ENCODE assay signal across 9 mouse cellular contexts in genomic region chr17:68273954-68274353, GRCm38 (mm10). TPM values are rescaled to one million over a fixed set of nuclear protein-coding genes. Genes with fewer than 3 reads are reported as not detected.
DNase-seq lines count a peak whose midpoint lies in the region; ATAC-seq and TF ChIP-seq lines count a peak whose summit lies in the region.
"Had no signal": no experiment of that assay in that cellular context is flagged by ENCODE, and none has a peak within 500 bp of the region (broad histone marks: within the 10 kb centered on the region; RNA-seq: fewer than 3 reads in every experiment).

No protein-coding gene starts in this region.

- no peak overlapping the region for H3K27ac ChIP-seq in kidney, embryonic 16.5 days (ENCODE audit: low read length)
- H3K27ac ChIP-seq in forebrain, embryonic 10.5 days = peak overlapping the region; percentile 62
- H3K27ac ChIP-seq in intestine, postnatal 0 days (ENCODE audit: low read depth, low read length) = no peak overlapping the region
- H3K27ac ChIP-seq in neural tube, embryonic 12.5 days = no peak overlapping the region

- TF ChIP-seq CTCF in intestine, postnatal 0 days (IDR thresholded peaks at IDR 0.05; ENCODE audit: low read depth) = no peak

- ATAC-seq in kidney, embryonic 16.5 days (ENCODE audit: low FRiP score, low TSS enrichment) = peak; percentile 72
- 0 out of 2 replicates have a peak, but pooled peaks have one; percentile 6 for ATAC-seq in intestine, postnatal 0 days
- ATAC-seq in neural tube, embryonic 12.5 days (ENCODE audit: low FRiP score, low read depth) = peak; percentile 71
- no peak for ATAC-seq in inflammation-experienced regulatory T-cells, adult 6 months

- WGBS in kidney, embryonic 16.5 days = 13% methylated on average over 14 of the region's 14 CpGs
- 20% methylated on average over 14 of the region's 14 CpGs for WGBS in forebrain, embryonic 10.5 days
- WGBS in intestine, postnatal 0 days = 17% methylated on average over 14 of the region's 14 CpGs
- WGBS in neural tube, embryonic 12.5 days = 15% methylated on average over 14 of the region's 14 CpGs

- H3K27me3 ChIP-seq in kidney, embryonic 16.5 days (ENCODE audit: insufficient read depth, low read length) = peaks cover 19% of the 10 kb centered on the region
- peaks cover 45% of the 10 kb centered on the region for H3K27me3 ChIP-seq in forebrain, embryonic 10.5 days (ENCODE audit: poor library complexity, severe bottlenecking)
- H3K27me3 ChIP-seq in intestine, postnatal 0 days (replicated peaks; ENCODE audit: control insufficient read depth, insufficient read depth, low read length) = peaks cover 7% of the 10 kb centered on the region; the same call in 1 of the 2 replicates
- peaks cover 10% of the 10 kb centered on the region; the same call in 1 of the 2 replicates for H3K27me3 ChIP-seq in neural tube, embryonic 12.5 days (replicated peaks)

- DNase-seq in kidney, adult 9 months = no peak
- no peak for DNase-seq in forebrain, embryonic 10.5 days (ENCODE audit: extremely low spot score, low spot score)
- no peak for DNase-seq in testis, postnatal 14 days (ENCODE audit: low spot score)
- DNase-seq in Muller cell, postnatal 12 days (ENCODE audit: inconsistent ontology term) = no peak
- DNase-seq: lung, adult 18-20 months had no signal

- peak overlapping the region; percentile 48 for H3K9ac ChIP-seq in kidney, embryonic 16.5 days (replicated peaks; ENCODE audit: low read length)
- no peak overlapping the region for H3K9ac ChIP-seq in intestine, postnatal 0 days (ENCODE audit: low read depth, low read length)
- H3K9ac ChIP-seq in neural tube, embryonic 12.5 days = peak overlapping the region; percentile 59

- no peaks in the 10 kb centered on the region for H3K9me3 ChIP-seq in kidney, embryonic 16.5 days (ENCODE audit: low read length)
- no peaks in the 10 kb centered on the region for H3K9me3 ChIP-seq in forebrain, embryonic 10.5 days
- H3K9me3 ChIP-seq in intestine, postnatal 0 days (ENCODE audit: control insufficient read depth) = no peaks in the 10 kb centered on the region
- H3K9me3 ChIP-seq in neural tube, embryonic 12.5 days = no peaks in the 10 kb centered on the region

- H3K4me1 ChIP-seq in kidney, embryonic 16.5 days (ENCODE audit: insufficient read depth, low read length) = 0 out of 2 replicates have a peak, but pooled peaks cover 6% of the 10 kb centered on the region
- peaks cover 10% of the 10 kb centered on the region for H3K4me1 ChIP-seq in forebrain, embryonic 10.5 days
- no peaks in the 10 kb centered on the region for H3K4me1 ChIP-seq in intestine, postnatal 0 days (replicated peaks; ENCODE audit: control insufficient read depth, insufficient read depth, low read length)
- H3K4me1 ChIP-seq in neural tube, embryonic 12.5 days = peaks cover 10% of the 10 kb centered on the region

- H3K4me3 ChIP-seq in kidney, embryonic 16.5 days (ENCODE audit: low read length) = peak overlapping the region; percentile 52
- peak overlapping the region; percentile 70 for H3K4me3 ChIP-seq in forebrain, embryonic 10.5 days
- peak overlapping the region; percentile 41 for H3K4me3 ChIP-seq in intestine, postnatal 0 days (ENCODE audit: low read depth, low read length)
- H3K4me3 ChIP-seq in neural tube, embryonic 12.5 days = peak overlapping the region; percentile 52

- peak overlapping the region; percentile 94 for H3K4me2 ChIP-seq in kidney, embryonic 16.5 days (replicated peaks; ENCODE audit: low read depth, low read length)
- H3K4me2 ChIP-seq in intestine, postnatal 0 days (replicated peaks; ENCODE audit: low read depth) = peak overlapping the region; percentile 83
- peak overlapping the region; percentile 99 for H3K4me2 ChIP-seq in neural tube, embryonic 12.5 days (replicated peaks)

- H3K36me3 ChIP-seq in kidney, embryonic 16.5 days (ENCODE audit: insufficient read depth, low read length) = no peaks in the 10 kb centered on the region
- H3K36me3 ChIP-seq in forebrain, embryonic 10.5 days (replicated peaks) = no peaks in the 10 kb centered on the region
- no peaks in the 10 kb centered on the region for H3K36me3 ChIP-seq in intestine, postnatal 0 days (ENCODE audit: control insufficient read depth, insufficient read depth)
- H3K36me3 ChIP-seq in neural tube, embryonic 12.5 days = no peaks in the 10 kb centered on the region

RNA-seq across cellular contexts. Expression of gene L3mbtl4, which starts 0.4 kb away (rescaled TPM):
- 0.69 and 0.84 TPM in 2 replicates for polyA plus RNA-seq in kidney, embryonic 16.5 days (2015; fragmentation: Nextera tagmentation; extraction: Ambion mirVana)
- 0.11 TPM in 1 of 2 replicates, not detected in the other for polyA plus RNA-seq in forebrain, embryonic 10.5 days (2016; fragmentation: Nextera tagmentation; extraction: Ambion mirVana)
- 0.18 and 0.37 TPM in 2 replicates for polyA plus RNA-seq in intestine, postnatal 0 days (2015; fragmentation: Nextera tagmentation; extraction: Ambion mirVana)
- 0.68 and 0.93 TPM in 2 replicates for polyA plus RNA-seq in neural tube, embryonic 12.5 days (2016; fragmentation: Nextera tagmentation; extraction: Ambion mirVana)
- polyA plus RNA-seq in inflammation-experienced regulatory T-cells, adult 6 months (2017; shearing (Covaris generic)) = under 1 TPM in 1 of 3 experiments, not detected in 2; 0.17 TPM
